Mouse (Mus musculus): ENCODE measurements around the gene Ecsit. TPM values are rescaled to one million over a fixed set of nuclear protein-coding genes. Genes with fewer than 3 reads are reported as not detected.
"Not testable (repeated sequence)": the region's sequence is repeated elsewhere in the genome, so short reads cannot be mapped to it uniquely, and the experiment has no call there.

Gene Ecsit
- polyA plus RNA-seq, 2 experiments from 2014 or later: 35.8 to 55.9 TPM

- no peak for ATAC-seq
These were observed 4.0 kb upstream of the Ecsit start for GRCm38 (mm10) chr9:22089281-22089680.

GRCm38 (mm10) chr9:22087034-22087618 lies 1.9 kb upstream of the Ecsit start:
- no peak for ATAC-seq

- ATAC-seq: no peak
These were observed 774 bp upstream of the Ecsit start for GRCm38 (mm10) chr9:22086012-22086411.

- ATAC-seq: no peak
These were observed 594 bp downstream of the Ecsit start for GRCm38 (mm10) chr9:22084667-22085021.

GRCm38 (mm10) chr9:22076223-22076622 lies 9.0 kb downstream of the Ecsit start:
- no peak for ATAC-seq

- ATAC-seq: not testable (repeated sequence)
These were observed 9.5 kb downstream of the Ecsit start for GRCm38 (mm10) chr9:22075778-22076177.

- ATAC-seq: no peak
These were observed 13.0 kb downstream of the Ecsit start for GRCm38 (mm10) chr9:22072276-22072675.

GRCm38 (mm10) chr9:22070791-22071573 lies 14.3 kb downstream of the Ecsit start, which contains the start of the genes Gm49318 and Zfp653:
Gene Gm49318, minus strand, starts transcription at chr9:22071259.
Gene Zfp653, minus strand, starts transcription at chr9:22071376.
- peak; percentile 88 for ATAC-seq

GRCm38 (mm10) chr9:22069881-22070553 lies 15.2 kb downstream of the Ecsit start:
- no peak for ATAC-seq

GRCm38 (mm10) chr9:22067195-22067594 lies 18.0 kb downstream of the Ecsit start:
- no peak for ATAC-seq

GRCm38 (mm10) chr9:22066433-22066832 lies 18.8 kb downstream of the Ecsit start:
- ATAC-seq: no peak

GRCm38 (mm10) chr9:22065642-22066041 lies 19.6 kb downstream of the Ecsit start:
- ATAC-seq: no peak

- no peak for ATAC-seq
These were observed 20.9 kb downstream of the Ecsit start for GRCm38 (mm10) chr9:22064341-22064740.

GRCm38 (mm10) chr9:22061339-22061738 lies 23.9 kb downstream of the Ecsit start:
- ATAC-seq: no peak

- no peak for ATAC-seq
These were observed 27.2 kb downstream of the Ecsit start for GRCm38 (mm10) chr9:22058011-22058424.

GRCm38 (mm10) chr9:22057031-22057517 lies 28.2 kb downstream of the Ecsit start:
- ATAC-seq: no peak

- no peak for ATAC-seq
These were observed 28.8 kb downstream of the Ecsit start for GRCm38 (mm10) chr9:22056303-22056910.

GRCm38 (mm10) chr9:22055713-22056112 lies 29.5 kb downstream of the Ecsit start:
- ATAC-seq: no peak

- peak; percentile 82 for ATAC-seq
These were observed 30.7 kb downstream of the Ecsit start for GRCm38 (mm10) chr9:22054411-22055076.

GRCm38 (mm10) chr9:22053657-22054056 lies 31.6 kb downstream of the Ecsit start:
- ATAC-seq: no peak

- no peak for ATAC-seq
These were observed 33.3 kb downstream of the Ecsit start, which contains the start of gene Elavl3 for GRCm38 (mm10) chr9:22051958-22052254. Gene Elavl3, minus strand, starts transcription at chr9:22052023.

GRCm38 (mm10) chr9:22051161-22051957 lies 33.9 kb downstream of the Ecsit start:
- ATAC-seq: no peak
